Mouse (Mus musculus): ENCODE data around the gene Bcas1. TPM values are rescaled to one million over a fixed set of nuclear protein-coding genes. Genes with fewer than 3 reads are reported as not detected.

Bcas1 gene
- polyA plus RNA-seq, 1 experiment from 2014 or later = 2.0 TPM

GRCm38 (mm10) chr2:170302825-170303224, 124.8 kb downstream of the Bcas1 start:
- Histone ChIP-seq H3K27ac (replicated peaks) (no peak overlapping the region), H3K27me3 (no peaks in the 10 kb centered on the region), H3K9me3 (no peaks in the 10 kb centered on the region), H3K36me3 (no peaks in the 10 kb centered on the region), H3K4me3 (no peak overlapping the region), H3K9ac (replicated peaks) (no peak overlapping the region), H3K4me2 (replicated peaks) (no peak overlapping the region), H3K4me1 (peaks cover 19% of the 10 kb centered on the region)
- ATAC-seq (replicated peaks) = no peak
- WGBS = 90% methylated on average over 8 of the region's 8 CpGs

Other genes with a start within 250 kb of the Bcas1 start
- 124 and 126 TPM in 2 replicates for gene Pfdn4, start 68.6 kb upstream of the Bcas1 start, polyA plus RNA-seq (2015; fragmentation: Nextera tagmentation; extraction: Ambion mirVana)
- gene Cyp24a1, start 69.3 kb upstream of the Bcas1 start, polyA plus RNA-seq (2015; fragmentation: Nextera tagmentation; extraction: Ambion mirVana) = 0.05 and 0.10 TPM in 2 replicates
- gene 4930470P17Rik, start 174.2 kb upstream of the Bcas1 start, polyA plus RNA-seq (2015; fragmentation: Nextera tagmentation; extraction: Ambion mirVana) = not detected in 2 replicates

Data from forebrain, embryonic 15.5 days (tissue).